9 mouse cellular contexts compared by ENCODE assay signal in the genomic region with DNA sequence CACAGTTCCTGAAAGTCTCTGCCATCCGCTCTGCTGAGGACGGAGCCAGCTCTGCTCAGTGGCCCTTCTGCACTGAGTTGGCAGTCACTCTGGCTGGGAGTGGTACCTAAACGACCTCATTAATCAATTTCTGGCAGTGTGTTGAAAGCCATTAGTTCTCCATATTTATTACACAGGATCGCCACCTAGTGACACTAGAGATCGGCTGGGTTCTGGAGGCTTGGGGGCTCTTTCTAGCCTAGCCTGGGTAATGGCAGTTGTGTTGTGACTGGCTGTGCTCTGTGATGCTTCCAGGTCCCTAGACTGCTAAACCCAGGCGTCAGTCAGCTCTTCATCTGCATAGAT. TPM values are rescaled to one million over a fixed set of nuclear protein-coding genes. Genes with fewer than 3 reads are reported as not detected.
DNase-seq lines count a peak whose midpoint lies in the region; ATAC-seq and TF ChIP-seq lines count a peak whose summit lies in the region.
"Had no signal": no experiment of that assay in that cellular context is flagged by ENCODE, and none has a peak within 500 bp of the region (broad histone marks: within the 10 kb centered on the region; RNA-seq: fewer than 3 reads in every experiment).

No protein-coding gene starts in this region.

- H3K4me2 ChIP-seq in liver, embryonic 12.5 days, result no peak overlapping the region
- H3K4me2 ChIP-seq in midbrain, embryonic 11.5 days, result no peak overlapping the region
- H3K4me2 ChIP-seq: limb, embryonic 13.5 days had no signal

- peak; percentile 71 for DNase-seq in liver, adult 2 months (ENCODE audit: extremely low read depth, low read depth, low spot score)
- DNase-seq in ZHBTc4 (ENCODE audit: low read depth, low spot score), result peak; percentile 28
- DNase-seq in embryo, embryonic 11.5 days (ENCODE audit: low read depth, low spot score), result peak; percentile 46
- peak; percentile 47 to 55 for DNase-seq in kidney, postnatal 4 days
- DNase-seq in midbrain, embryonic 11.5 days (ENCODE audit: low spot score, missing footprints), result peak; percentile 87
- peak; percentile 8 for DNase-seq in yolk sac, embryonic 10.5 days (ENCODE audit: low spot score)

- peak; percentile 42; the same call in 1 of the 2 replicates for TF ChIP-seq CTCF in liver, adult 2 months (IDR thresholded peaks at IDR 0.05; ENCODE audit: low read depth, low read length)

- TF ChIP-seq POLR2A in liver, adult 2 months (IDR thresholded peaks at IDR 0.05; ENCODE audit: extremely low read depth, insufficient read depth, low read length), result no peak

- ATAC-seq in liver, embryonic 12.5 days, result no peak
- ATAC-seq in hematopoietic stem cell, adult 5-6 weeks (replicated peaks in 1 of 2; ENCODE audit: insufficient read depth in 1 of 2, low FRiP score in 2 of 2, low TSS enrichment in 1 of 2, low read depth in 1 of 2, poor library complexity in 2 of 2, severe bottlenecking in 2 of 2), result peak; percentile 60 to 78; a peak in 3 of 4 replicates
- no peak for ATAC-seq in midbrain, embryonic 11.5 days (ENCODE audit: low FRiP score)

- no peaks in the 10 kb centered on the region for H3K27me3 ChIP-seq in liver, adult 2 months (ENCODE audit: control insufficient read depth, insufficient read depth, low read length)
- H3K27me3 ChIP-seq in liver, embryonic 12.5 days (replicated peaks), result no peaks in the 10 kb centered on the region
- H3K27me3 ChIP-seq in midbrain, embryonic 11.5 days (ENCODE audit: control insufficient read depth, insufficient read depth, low read length), result no peaks in the 10 kb centered on the region
- H3K27me3 ChIP-seq: limb, embryonic 13.5 days had no signal

- no peaks in the 10 kb centered on the region for H3K79me2 ChIP-seq in liver, adult 2 months (ENCODE audit: control insufficient read depth, insufficient read depth, low read length)

- H3K36me3 ChIP-seq in liver, adult 2 months (ENCODE audit: control insufficient read depth, insufficient read depth, low read length), result peaks cover 40% of the 10 kb centered on the region
- no peaks in the 10 kb centered on the region for H3K36me3 ChIP-seq in liver, embryonic 12.5 days
- H3K36me3 ChIP-seq in midbrain, embryonic 11.5 days (ENCODE audit: control insufficient read depth, insufficient read depth, low read length), result no peaks in the 10 kb centered on the region

- no peaks in the 10 kb centered on the region for H3K9me3 ChIP-seq in liver, embryonic 12.5 days (replicated peaks)
- H3K9me3 ChIP-seq in midbrain, embryonic 11.5 days (ENCODE audit: control insufficient read depth, low read length), result no peaks in the 10 kb centered on the region
- H3K9me3 ChIP-seq: limb, embryonic 13.5 days had no signal

- H3K4me3 ChIP-seq in liver, adult 2 months (ENCODE audit: insufficient read depth, low read depth, low read length), result no peak overlapping the region
- no peak overlapping the region for H3K4me3 ChIP-seq in liver, embryonic 12.5 days
- no peak overlapping the region for H3K4me3 ChIP-seq in midbrain, embryonic 11.5 days (ENCODE audit: low read depth, low read length)
- H3K4me3 ChIP-seq: limb, embryonic 13.5 days had no signal

- no peak overlapping the region for H3K9ac ChIP-seq in liver, adult 2 months (ENCODE audit: low read depth, low read length)
- no peak overlapping the region for H3K9ac ChIP-seq in liver, embryonic 12.5 days
- H3K9ac ChIP-seq in midbrain, embryonic 11.5 days (ENCODE audit: low read length), result no peak overlapping the region
- H3K9ac ChIP-seq: limb, embryonic 13.5 days had no signal

- WGBS in liver, adult 2 months, result 21% methylated on average over 6 of the region's 6 CpGs
- 25% methylated on average over 6 of the region's 6 CpGs for WGBS in liver, embryonic 12.5 days (ENCODE audit: insufficient replicate concordance)
- WGBS in midbrain, embryonic 11.5 days, result 36% methylated on average over 6 of the region's 6 CpGs

- no peak overlapping the region for H3K27ac ChIP-seq in liver, adult 2 months (replicated peaks; ENCODE audit: insufficient read depth, low read depth, low read length)
- no peak overlapping the region for H3K27ac ChIP-seq in liver, embryonic 12.5 days
- no peak overlapping the region for H3K27ac ChIP-seq in midbrain, embryonic 11.5 days (ENCODE audit: low read depth, low read length)
- H3K27ac ChIP-seq: limb, embryonic 13.5 days had no signal

- no peaks in the 10 kb centered on the region for H3K4me1 ChIP-seq in liver, adult 2 months (ENCODE audit: control insufficient read depth, insufficient read depth, low read length)
- peaks cover 11% of the 10 kb centered on the region for H3K4me1 ChIP-seq in liver, embryonic 12.5 days
- H3K4me1 ChIP-seq in midbrain, embryonic 11.5 days (ENCODE audit: control insufficient read depth, insufficient read depth, low read length), result no peaks in the 10 kb centered on the region

RNA-seq across cellular contexts. Expression of a gene that starts 28.8 kb away (rescaled TPM):
- 0.37 and 2.0 TPM in 2 replicates for total RNA-seq in liver, adult 2 months (2014; rRNA removed)
- polyA plus RNA-seq in liver, adult 2 months (2012; rRNA removed), result 0.17 and 0.29 TPM in 2 replicates
- 226 and 231 TPM in 2 replicates for polyA plus RNA-seq in liver, embryonic 12.5 days (2016; fragmentation: Nextera tagmentation; extraction: Ambion mirVana)
- 61.5 and 68.2 TPM in 2 replicates for total RNA-seq in hematopoietic stem cell, adult 5-6 weeks (2017)
- polyA plus RNA-seq in midbrain, embryonic 11.5 days (2014; fragmentation: Nextera tagmentation; extraction: Ambion mirVana), result 225 and 237 TPM in 2 replicates

Comparison
In these comparisons a context has a peak if more than half of its experiments do, and no peak if none do; other contexts are left out.
1. RNA of a gene that starts 28.8 kb away (polyA plus RNA-seq): 226 to 231 TPM in liver, embryonic 12.5 days and 225 to 237 TPM in midbrain, embryonic 11.5 days; 0.17 to 0.29 TPM in liver, adult 2 months; every median in the first group is over 100 times any median in the second.
2. DNase-seq: peak in every context shown above with its lines; median percentile 87 in midbrain, embryonic 11.5 days; 71 in liver, adult 2 months; 51 in kidney, postnatal 4 days; 46 in embryo, embryonic 11.5 days; 28 in ZHBTc4; 8 in yolk sac, embryonic 10.5 days.
3. ATAC-seq: peak in hematopoietic stem cell, adult 5-6 weeks (2 of 2); none in liver, embryonic 12.5 days (single experiment) and midbrain, embryonic 11.5 days (single experiment).